Mouse (Mus musculus) liver, embryonic 16.5 days (tissue): Measurements from ENCODE around the gene Zfp629. TPM values are rescaled to one million over a fixed set of nuclear protein-coding genes. Genes with fewer than 3 reads are reported as not detected.

Source experiments
- ATAC-seq: fragments of 200-750 bp; cut with Nextera tagmentation; 2 replicates; pipeline ENCODE4 v1.8.0; 2017; ENCODE audit warnings: low read depth, mild to moderate bottlenecking, moderate number of reproducible peaks, moderate library complexity
- H3K27ac ChIP-seq: fragments of 300-500 bp; sonication (generic); 2 replicates; pipeline ENCODE4 v1.5.1; 2014; ENCODE audit warnings: mild to moderate bottlenecking, low read length
- H3K27me3 ChIP-seq: fragments of 300-500 bp; sonication (generic); 2 replicates; pipeline ENCODE4 v1.6.1; 2014; ENCODE audit warnings: low read depth, low read length, mixed read lengths; ENCODE audit not compliant: control insufficient read depth, insufficient read depth
- H3K36me3 ChIP-seq: fragments of 300-500 bp; sonication (generic); 2 replicates; pipeline ENCODE4 v1.6.1; 2014; ENCODE audit warnings: mild to moderate bottlenecking; ENCODE audit not compliant: control insufficient read depth, insufficient read depth
- H3K4me1 ChIP-seq: fragments of 300-500 bp; sonication (generic); 2 replicates; pipeline ENCODE4 v1.6.1; 2014; ENCODE audit warnings: low read depth, low read length, mixed read lengths; ENCODE audit not compliant: control insufficient read depth
- H3K4me2 ChIP-seq: fragments of 300-500 bp; sonication (generic); 2 replicates; pipeline ENCODE4 v1.6.1; 2014; ENCODE audit warnings: low read depth, low read length, mixed read lengths
- H3K4me3 ChIP-seq: fragments of 300-500 bp; sonication (generic); 2 replicates; pipeline ENCODE4 v1.5.1; 2014; ENCODE audit warnings: low read depth, mild to moderate bottlenecking, low read length
- H3K9ac ChIP-seq: fragments of 300-500 bp; sonication (generic); 2 replicates; pipeline ENCODE4 v1.6.1; 2014; ENCODE audit warnings: low read depth, low read length
- H3K9me3 ChIP-seq: fragments of 300-500 bp; sonication (generic); replicated peaks from 2 replicates; pipeline ENCODE4 v1.6.1; 2016; ENCODE audit warnings: low read length; ENCODE audit not compliant: control insufficient read depth
- WGBS: fragments of 180-500 bp; shearing (Covaris S2); extraction: QIAGEN DNeasy Blood & Tissue Kit; methylation state at CpG from one replicate; pipeline ENCODE4 v1.1.7; 2014; ENCODE audit not compliant: insufficient replicate concordance; 5-methylcytosine and 5-hydroxymethylcytosine counted together
- polyA plus RNA-seq: library from polyadenylated mRNA; unstranded; fragments of >200 nt; fragmentation: Nextera tagmentation; extraction: Ambion mirVana; gene quantifications from 2 replicates; pipeline ENCODE4 v1.2.1, GENCODE M21; 2015

The Zfp629 gene
- polyA plus RNA-seq, 1 experiment from 2014 or later = 2.1 TPM

DNA sequence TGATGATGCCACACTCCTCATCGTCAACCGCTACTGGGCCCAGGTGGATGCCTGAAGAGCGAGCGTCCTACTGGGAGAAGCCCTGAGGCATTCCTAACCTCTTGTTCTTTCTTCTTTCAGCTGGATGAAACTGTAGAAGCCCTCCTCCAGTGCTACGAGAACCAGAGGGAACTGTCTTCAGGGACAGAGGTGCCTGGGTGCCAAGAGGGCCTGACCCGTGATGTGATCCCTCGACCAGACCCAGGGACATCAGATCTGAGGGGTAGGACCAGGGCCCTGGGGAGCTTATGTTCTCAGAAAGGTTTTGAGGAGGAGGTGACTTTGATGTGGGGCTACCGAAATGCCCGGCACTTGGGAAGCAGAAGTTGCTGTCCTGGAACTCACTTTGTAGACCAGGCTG lies 26.0 kb downstream of the Zfp629 start:
- Histone ChIP-seq H3K36me3 (peaks cover 45% of the 10 kb centered on the region), H3K9ac (no peak overlapping the region), H3K9me3 (no peaks in the 10 kb centered on the region), H3K4me1 (peaks cover 38% of the 10 kb centered on the region), H3K4me3 (peak overlapping the region; percentile 92), H3K27me3 (no peaks in the 10 kb centered on the region), H3K4me2 (peak overlapping the region; percentile 97), H3K27ac (no peak overlapping the region)
- WGBS = 89% methylated on average over 9 of the region's 9 CpGs
- no peak for ATAC-seq

DNA sequence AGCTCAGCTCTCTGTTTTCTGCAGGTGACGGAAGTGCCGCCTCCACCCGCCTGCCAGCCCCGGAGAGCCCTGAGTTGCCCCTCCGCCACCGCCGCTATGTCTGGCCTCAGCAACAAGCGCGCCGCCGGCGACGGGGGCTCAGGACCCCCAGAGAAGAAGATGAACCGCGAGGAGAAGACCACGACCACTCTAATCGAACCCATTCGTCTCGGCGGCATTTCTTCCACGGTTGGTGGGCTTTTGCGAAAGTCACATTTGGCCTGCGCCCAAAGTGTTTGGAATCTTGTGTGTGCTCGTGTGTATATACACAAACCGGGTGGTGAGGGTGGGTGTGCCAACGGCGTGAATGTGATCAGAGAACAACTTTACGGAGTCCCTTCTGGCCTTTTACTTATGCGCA lies 26.7 kb downstream of the Zfp629 start:
- Histone ChIP-seq H3K9me3 (no peaks in the 10 kb centered on the region), H3K4me1 (peaks cover 38% of the 10 kb centered on the region), H3K4me3 (peak overlapping the region; percentile 92), H3K4me2 (peak overlapping the region; percentile 97), H3K36me3 (peaks cover 39% of the 10 kb centered on the region), H3K9ac (peak overlapping the region; percentile 92), H3K27ac (peak overlapping the region; percentile 68), H3K27me3 (no peaks in the 10 kb centered on the region)
- 5% methylated on average over 29 of the region's 29 CpGs for WGBS
- ATAC-seq = peak; percentile 2; the same call in 1 of the 2 replicates

DNA sequence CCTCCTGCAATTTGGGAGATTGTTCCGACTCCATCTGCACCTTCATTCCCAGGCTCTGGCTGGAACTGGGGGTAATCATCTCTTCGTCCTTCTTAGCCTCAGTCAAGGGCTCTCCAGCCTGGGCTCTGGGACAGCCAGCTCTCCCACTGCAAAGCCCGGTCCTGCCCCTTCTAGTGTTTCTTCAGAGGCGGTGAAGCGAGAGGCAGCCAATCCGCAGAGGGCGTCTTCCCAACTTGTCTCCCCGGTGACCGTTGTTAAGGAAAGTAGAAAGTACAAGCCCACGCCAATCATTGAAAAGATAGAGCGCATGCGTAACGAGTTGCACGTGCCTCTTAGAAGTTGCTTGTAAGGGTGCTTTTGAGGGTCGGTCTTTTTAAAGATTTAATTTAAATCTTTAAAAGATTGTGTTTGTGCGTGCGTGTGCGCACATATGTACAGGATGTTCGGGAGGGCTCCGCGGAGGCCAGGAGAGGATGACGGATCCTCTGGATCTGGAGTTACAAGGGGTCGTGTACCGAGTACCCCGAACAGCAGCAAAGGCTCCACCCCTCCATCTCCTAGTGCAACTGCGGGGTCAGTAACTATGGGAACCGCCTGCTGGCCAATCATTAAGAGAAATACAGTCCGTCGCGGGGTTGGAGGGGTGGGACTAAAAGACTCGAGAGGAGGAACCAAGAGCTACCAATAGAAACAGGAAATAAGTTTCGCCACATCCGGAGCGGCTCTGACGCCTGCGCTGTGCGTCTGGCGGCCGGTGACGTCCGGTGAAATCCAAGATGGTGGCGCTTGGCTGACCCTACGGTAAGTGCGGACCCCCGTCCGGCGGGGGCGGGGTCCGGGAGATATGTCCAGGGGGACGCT lies 27.4 kb downstream of the Zfp629 start, which contains the start of the genes Ccdc189 and Rnf40:
Gene Ccdc189 (minus strand): TSS at position 585 of the 861 bp plus-strand sequence.
Gene Rnf40 (plus strand): TSS at position 757 of the 861 bp plus-strand sequence.
- Histone ChIP-seq H3K4me3 (peak within 1 kb of the TSS; percentile 92), H3K9ac (peak within 1 kb of the TSS; percentile 92), H3K36me3 (peaks cover 33% of the 10 kb centered on the region), H3K27me3 (no peaks in the 10 kb centered on the region), H3K27ac (peak within 1 kb of the TSS; percentile 72), H3K4me2 (peak within 1 kb of the TSS; percentile 97), H3K4me1 (peaks cover 38% of the 10 kb centered on the region), H3K9me3 (no peaks in the 10 kb centered on the region)
- whole genome bisulfite sequencing = under 1% methylated on average over 50 of the region's 50 CpGs
- peak; percentile 91 for ATAC-seq

DNA sequence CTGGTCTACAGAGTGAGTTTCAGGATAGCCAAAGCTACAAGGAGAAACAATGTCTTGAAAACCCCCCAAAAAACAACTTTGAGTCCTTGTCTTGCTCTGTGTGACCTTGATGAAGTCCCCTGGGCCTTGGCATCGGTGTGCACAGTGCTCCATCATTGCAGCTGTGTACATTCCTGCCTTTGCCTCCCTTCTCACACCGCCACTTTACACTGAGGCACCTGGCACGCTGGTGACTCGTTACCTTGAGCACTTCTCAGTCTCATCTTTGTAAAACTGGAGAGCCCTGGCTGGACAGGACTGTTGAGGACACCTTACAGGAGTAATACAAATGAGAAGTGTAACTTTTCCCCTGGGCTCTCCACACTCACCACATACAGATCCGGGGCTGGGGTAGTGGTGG lies 28.4 kb downstream of the Zfp629 start:
- H3K4me1 ChIP-seq = peaks cover 38% of the 10 kb centered on the region
- H3K9ac ChIP-seq = peak overlapping the region; percentile 69; the same call in 1 of the 2 replicates
- peaks cover 33% of the 10 kb centered on the region for H3K36me3 ChIP-seq
- ATAC-seq = no peak
- peak overlapping the region; percentile 97 for H3K4me2 ChIP-seq
- no peaks in the 10 kb centered on the region for H3K9me3 ChIP-seq
- H3K27me3 ChIP-seq = no peaks in the 10 kb centered on the region
- H3K4me3 ChIP-seq = peak overlapping the region; percentile 92
- H3K27ac ChIP-seq = peak overlapping the region; percentile 72
- 70% methylated on average over 5 of the region's 5 CpGs for WGBS

DNA sequence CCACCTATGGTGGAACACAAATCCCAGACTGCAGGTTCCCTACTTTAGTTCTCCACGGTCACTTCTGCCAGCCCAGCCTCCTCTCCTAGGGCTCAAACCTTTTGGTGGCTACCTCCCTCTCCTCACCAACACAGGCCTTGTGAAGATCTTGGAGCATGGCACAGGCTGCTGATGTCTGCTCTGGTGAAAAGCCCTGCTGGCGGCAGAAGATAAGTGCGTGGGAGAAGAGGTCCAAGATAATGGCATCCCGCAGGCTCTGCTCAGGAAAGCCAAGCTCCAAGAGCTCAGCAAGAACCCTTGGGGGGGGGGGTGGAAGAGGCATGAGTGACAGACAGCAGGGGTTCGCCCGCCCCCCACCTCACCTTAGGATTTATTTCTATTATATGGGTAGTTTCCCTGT lies 29.4 kb downstream of the Zfp629 start:
- Histone ChIP-seq H3K4me2 (peak overlapping the region; percentile 28), H3K27ac (peak overlapping the region; percentile 69), H3K9me3 (no peaks in the 10 kb centered on the region), H3K4me1 (peaks cover 38% of the 10 kb centered on the region), H3K36me3 (peaks cover 27% of the 10 kb centered on the region), H3K9ac (peak overlapping the region; percentile 21; the same call in 1 of the 2 replicates), H3K4me3 (no peak overlapping the region), H3K27me3 (no peaks in the 10 kb centered on the region)
- peak; percentile 41; the same call in 1 of the 2 replicates for ATAC-seq
- 37% methylated on average over 6 of the region's 6 CpGs for WGBS

DNA sequence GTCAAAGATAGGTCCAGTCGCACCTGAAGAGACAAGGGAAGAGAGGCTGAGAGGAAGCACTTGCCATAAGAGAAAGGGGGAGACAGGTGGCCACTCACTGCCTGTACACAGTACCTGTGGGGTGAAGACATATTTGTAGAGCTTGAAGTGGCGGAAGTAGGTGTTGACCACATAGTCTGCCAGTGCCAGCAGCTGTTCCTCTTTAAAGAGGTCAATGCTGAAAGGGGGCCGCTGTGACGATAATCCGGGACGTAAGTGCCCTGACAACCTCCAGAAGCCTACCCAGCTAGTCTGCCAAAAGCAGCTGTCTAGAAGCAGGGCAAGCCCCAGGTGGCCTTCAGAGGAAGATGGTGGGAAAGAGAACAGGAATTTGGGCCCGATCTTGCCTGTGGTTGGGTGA lies 30.6 kb downstream of the Zfp629 start:
- Histone ChIP-seq H3K36me3 (peaks cover 16% of the 10 kb centered on the region), H3K4me1 (peaks cover 38% of the 10 kb centered on the region), H3K4me3 (no peak overlapping the region), H3K9me3 (no peaks in the 10 kb centered on the region), H3K27me3 (no peaks in the 10 kb centered on the region), H3K27ac (no peak overlapping the region), H3K4me2 (no peak overlapping the region), H3K9ac (no peak overlapping the region)
- WGBS = 80% methylated on average over 7 of the region's 7 CpGs
- ATAC-seq = no peak

DNA sequence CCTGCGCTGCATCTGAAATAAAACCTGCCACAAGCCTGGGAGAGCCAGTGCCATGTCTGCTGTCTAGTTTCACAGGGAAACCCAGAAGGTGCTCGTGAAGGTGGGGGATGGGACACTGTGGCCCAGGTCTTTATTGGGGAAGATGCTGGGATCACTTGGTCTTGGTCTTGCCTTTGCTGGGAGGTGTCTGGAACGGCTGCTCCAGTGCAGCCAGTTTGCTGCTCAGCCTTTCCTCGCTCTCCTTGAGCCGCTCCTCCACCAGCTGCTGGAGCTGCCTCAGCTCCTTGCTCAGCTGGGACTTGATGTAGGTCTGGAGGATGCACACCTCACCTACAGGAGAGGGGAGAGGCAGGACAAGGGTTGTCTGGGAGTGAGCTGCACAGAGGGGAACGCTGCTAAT lies 32.3 kb downstream of the Zfp629 start:
- peaks cover 23% of the 10 kb centered on the region for H3K36me3 ChIP-seq
- WGBS = 82% methylated on average over 6 of the region's 6 CpGs

DNA sequence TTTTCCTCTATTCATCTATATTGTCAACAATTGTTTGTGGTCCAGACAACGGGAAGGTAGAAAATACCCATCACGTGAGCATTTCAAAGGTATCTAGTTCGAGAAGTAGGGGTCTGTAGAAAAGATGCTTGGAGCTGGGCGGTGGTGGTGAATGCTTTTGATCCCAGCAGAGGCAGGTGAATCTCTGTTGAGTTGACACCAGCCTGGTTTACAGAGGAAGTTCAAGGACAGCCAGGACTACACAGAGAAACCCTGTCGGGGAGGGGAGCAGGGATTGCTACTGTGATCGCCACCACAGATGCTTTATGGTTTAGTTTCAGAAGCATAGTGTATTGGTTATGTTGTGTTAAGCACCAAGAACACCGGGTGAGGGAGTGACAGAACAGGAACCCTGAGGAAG lies 41.5 kb downstream of the Zfp629 start:
- Histone ChIP-seq H3K9me3 (no peaks in the 10 kb centered on the region), H3K4me1 (peaks cover 17% of the 10 kb centered on the region), H3K4me2 (peak overlapping the region; percentile 96), H3K9ac (peak overlapping the region; percentile 86), H3K4me3 (peak overlapping the region; percentile 87), H3K27ac (peak overlapping the region; percentile 72), H3K27me3 (no peaks in the 10 kb centered on the region), H3K36me3 (peaks cover 16% of the 10 kb centered on the region)
- WGBS = 9% methylated on average over 7 of the region's 7 CpGs
- ATAC-seq = no peak

More for the DNA sequence above, 32.3 kb downstream of the Zfp629 start:
- Histone ChIP-seq H3K4me1 (peaks cover 29% of the 10 kb centered on the region), H3K4me3 (no peak overlapping the region), H3K27ac (no peak overlapping the region), H3K9me3 (no peaks in the 10 kb centered on the region), H3K4me2 (no peak overlapping the region), H3K9ac (no peak overlapping the region), H3K27me3 (no peaks in the 10 kb centered on the region)
- no peak for ATAC-seq

DNA sequence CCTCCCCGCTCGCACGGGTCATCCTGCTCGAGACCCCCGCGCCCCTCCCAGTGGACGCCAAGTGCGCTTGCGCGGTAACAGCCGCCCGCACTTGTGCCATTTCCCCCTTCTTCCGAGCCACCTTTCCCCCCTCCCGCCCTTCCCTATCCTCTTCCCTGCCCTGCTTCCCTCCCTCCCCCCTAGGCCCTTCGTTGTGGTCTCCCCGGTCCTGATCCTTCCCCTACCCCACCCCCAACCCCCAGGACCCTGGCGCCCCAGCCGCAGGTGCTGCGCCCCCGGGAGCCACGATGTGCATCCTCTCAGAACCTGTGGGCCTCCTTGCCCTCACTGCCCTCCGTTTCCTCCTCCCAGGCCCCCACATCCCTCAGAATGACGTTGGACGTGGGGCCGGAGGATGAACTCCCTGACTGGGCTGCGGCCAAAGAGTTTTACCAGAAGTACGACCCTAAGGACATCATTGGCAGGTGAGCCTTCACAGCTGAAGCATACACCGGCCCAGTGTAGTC lies 42.0 kb downstream of the Zfp629 start:
- WGBS = 0% methylated on average over 18 of the region's 28 CpGs

More for the DNA sequence above, 42.0 kb downstream of the Zfp629 start:
- no peaks in the 10 kb centered on the region for H3K9me3 ChIP-seq
- ATAC-seq = peak; percentile 16
- H3K36me3 ChIP-seq = peaks cover 15% of the 10 kb centered on the region
- peak overlapping the region; percentile 86 for H3K9ac ChIP-seq
- H3K4me1 ChIP-seq = peaks cover 17% of the 10 kb centered on the region
- peak overlapping the region; percentile 72 for H3K27ac ChIP-seq
- peak overlapping the region; percentile 87 for H3K4me3 ChIP-seq
- peak overlapping the region; percentile 96 for H3K4me2 ChIP-seq
- no peaks in the 10 kb centered on the region for H3K27me3 ChIP-seq
